Mouse (Mus musculus) thymus, adult 2 months (tissue): ENCODE data around the gene Ankrd42.

ENCODE experiments used
- CTCF ChIP-seq: fragments of 200-500 bp; IDR thresholded peaks from 2 replicates; pipeline ENCODE4 v1.5.1; 2012; ENCODE audit warnings: mild to moderate bottlenecking, control low read depth, low read length, moderate library complexity, borderline replicate concordance; ENCODE audit not compliant: control insufficient read depth, poor library complexity, insufficient read depth; ENCODE audit errors: extremely low read depth
- POLR2A ChIP-seq: fragments of 200-500 bp; IDR thresholded peaks from 2 replicates; pipeline ENCODE4 v1.6.1; 2012; ENCODE audit warnings: mild to moderate bottlenecking, low read length, control low read depth, moderate library complexity; ENCODE audit not compliant: control insufficient read depth, poor library complexity, insufficient read depth; ENCODE audit errors: extremely low read depth

DNA sequence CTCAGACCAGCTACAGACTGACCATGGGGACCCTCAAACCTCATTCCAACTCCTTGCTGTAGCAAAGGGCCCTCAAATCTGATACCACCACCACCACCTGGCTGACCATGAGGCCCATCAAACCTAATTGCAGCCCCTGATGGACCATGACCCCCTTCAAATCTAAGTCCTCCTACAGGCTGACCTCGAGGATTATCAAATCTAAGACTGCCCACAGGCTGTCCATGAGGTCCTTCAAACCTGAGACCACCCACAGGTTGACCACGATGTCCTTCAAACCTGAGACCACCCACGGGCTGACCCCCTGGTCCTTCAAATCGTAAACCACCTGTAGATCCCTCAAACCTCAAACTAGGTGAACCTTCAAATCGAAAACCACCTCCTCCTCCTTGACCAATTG, 21.1 kb upstream of the Ankrd42 start:
- TF ChIP-seq POLR2A: no peak
- TF ChIP-seq CTCF: no peak
